Mouse (Mus musculus) neural tube, embryonic 13.5 days (tissue): ENCODE measurements at regions not wholly inside any gene's neighbourhood (a gene's known extent, or its start where the extent isn't known, plus 50 kb on each side); places are given as distances from the start of the nearest gene placed in this dataset.
"Not testable (repeated sequence)": the region's sequence is repeated elsewhere in the genome, so short reads cannot be mapped to it uniquely, and the experiment has no call there.

ENCODE experiments used
- ATAC-seq: fragments of 200-750 bp; cut with Nextera tagmentation; 2 replicates; pipeline ENCODE4 v1.8.0; 2017; ENCODE audit warnings: low read depth, mild to moderate bottlenecking, moderate TSS enrichment, moderate library complexity
- H3K27ac ChIP-seq: fragments of 300-500 bp; sonication (generic); replicated peaks from 2 replicates; pipeline ENCODE4 v1.5.1; 2015; ENCODE audit warnings: moderate library complexity, mild to moderate bottlenecking, inconsistent platforms
- H3K27me3 ChIP-seq: fragments of 300-500 bp; sonication (generic); 2 replicates; pipeline ENCODE4 v1.6.1; 2015; ENCODE audit warnings: mild to moderate bottlenecking, inconsistent platforms
- H3K36me3 ChIP-seq: fragments of 300-500 bp; sonication (generic); 2 replicates; pipeline ENCODE4 v1.6.1; 2015; ENCODE audit warnings: mild to moderate bottlenecking, inconsistent platforms
- H3K4me1 ChIP-seq: fragments of 300-500 bp; sonication (generic); replicated peaks from 2 replicates; pipeline ENCODE4 v1.6.1; 2015; ENCODE audit warnings: inconsistent platforms
- H3K4me2 ChIP-seq: fragments of 300-500 bp; sonication (generic); 2 replicates; pipeline ENCODE4 v1.6.1; 2015; ENCODE audit warnings: inconsistent platforms, mild to moderate bottlenecking, moderate library complexity
- H3K4me3 ChIP-seq: fragments of 300-500 bp; sonication (generic); 2 replicates; pipeline ENCODE4 v1.5.1; 2015; ENCODE audit warnings: mild to moderate bottlenecking, inconsistent platforms
- H3K9ac ChIP-seq: fragments of 300-500 bp; sonication (generic); 2 replicates; pipeline ENCODE4 v1.6.1; 2015; ENCODE audit warnings: moderate library complexity, mild to moderate bottlenecking, inconsistent platforms
- H3K9me3 ChIP-seq: fragments of 300-500 bp; sonication (generic); 2 replicates; pipeline ENCODE4 v1.6.1; 2016; ENCODE audit warnings: inconsistent platforms
- WGBS: fragments of 180-500 bp; shearing (Covaris S2); methylation state at CpG from one replicate; pipeline ENCODE4 v1.1.7; 2015; 5-methylcytosine and 5-hydroxymethylcytosine counted together

DNA sequence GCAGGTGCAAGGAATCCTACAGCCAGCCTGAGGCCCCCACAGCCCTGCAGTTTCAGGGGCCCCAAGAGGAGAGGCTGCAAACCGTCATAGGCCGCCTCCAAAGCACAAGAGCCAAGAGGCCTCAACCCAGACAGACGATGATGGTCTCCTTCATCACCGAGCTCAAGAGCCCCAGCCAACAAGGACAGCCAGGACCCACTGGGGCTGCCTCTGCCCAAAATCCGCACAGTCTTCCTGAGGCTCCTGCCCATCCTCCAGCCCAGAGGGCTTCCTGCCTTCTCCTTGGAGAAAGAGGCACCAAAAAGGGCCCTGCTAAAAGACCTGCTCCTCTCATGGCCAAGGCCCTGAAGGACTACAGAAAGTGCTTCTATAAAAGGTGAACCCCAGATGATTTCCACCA lies 112.3 kb downstream of the Nus1 start:
- H3K4me1 ChIP-seq, H3K36me3 ChIP-seq, H3K27ac ChIP-seq, H3K9me3 ChIP-seq, H3K4me3 ChIP-seq, H3K27me3 ChIP-seq, H3K9ac ChIP-seq, ATAC-seq, H3K4me2 ChIP-seq: not testable (repeated sequence)
- WGBS, result 80% methylated on average over 1 of the region's 5 CpGs

DNA sequence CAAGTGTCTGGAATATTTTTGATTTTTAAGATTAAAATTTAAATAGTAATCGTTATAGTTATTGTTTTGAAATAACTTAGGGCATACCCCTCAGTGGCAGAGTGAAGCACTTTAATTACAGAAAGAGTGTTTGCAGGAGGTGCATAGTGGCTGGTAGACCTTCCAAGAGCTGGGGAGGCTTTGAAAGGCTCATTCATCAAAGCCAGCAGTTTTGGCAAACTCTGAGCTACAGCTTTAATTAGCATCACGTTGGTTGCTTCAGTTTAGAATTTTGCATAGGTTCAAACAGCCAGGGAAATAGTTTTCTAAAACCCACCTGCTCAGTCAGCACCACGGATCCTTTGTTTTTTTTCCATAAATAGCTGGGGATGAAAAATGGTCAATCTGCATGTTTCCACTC lies 113.5 kb downstream of the Nus1 start:
- no peak overlapping the region for H3K4me3 ChIP-seq
- WGBS, result 57% methylated on average over 3 of the region's 3 CpGs
- H3K36me3 ChIP-seq, result no peaks in the 10 kb centered on the region
- no peak for ATAC-seq
- no peak overlapping the region for H3K4me2 ChIP-seq
- H3K4me1 ChIP-seq, result no peaks in the 10 kb centered on the region
- no peaks in the 10 kb centered on the region for H3K9me3 ChIP-seq
- no peak overlapping the region for H3K27ac ChIP-seq
- H3K9ac ChIP-seq, result no peak overlapping the region
- no peaks in the 10 kb centered on the region for H3K27me3 ChIP-seq

DNA sequence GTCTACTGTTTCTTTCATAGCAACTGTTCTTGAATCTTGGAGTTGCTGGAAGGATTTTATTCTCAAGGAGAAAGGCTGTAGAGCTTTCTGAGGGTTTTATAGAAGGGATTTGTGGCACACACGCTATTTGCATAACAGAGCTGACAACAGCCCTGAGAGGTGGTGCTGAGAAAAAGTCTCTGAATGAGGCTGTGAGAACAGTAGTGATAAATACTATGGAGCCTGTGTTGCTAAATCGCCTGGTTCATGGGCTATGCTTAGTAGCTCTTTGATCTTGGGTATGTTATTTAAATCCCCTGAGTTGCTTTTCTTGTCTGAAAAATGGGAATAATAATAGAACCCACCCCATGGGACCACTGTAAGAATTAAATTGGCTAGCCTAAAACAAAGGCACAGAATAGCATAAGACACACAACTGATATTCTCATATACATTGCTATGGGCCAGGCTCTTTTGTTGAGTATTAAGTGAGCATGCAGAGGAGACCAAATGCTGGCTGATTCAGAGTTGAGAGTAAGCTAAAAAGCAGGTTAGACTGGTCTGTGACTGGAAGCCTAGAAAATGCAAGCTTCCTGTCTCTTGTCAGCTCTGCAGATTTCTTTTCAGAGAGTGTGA lies 116.0 kb downstream of the Nus1 start:
- no peaks in the 10 kb centered on the region for H3K4me1 ChIP-seq
- no peaks in the 10 kb centered on the region for H3K27me3 ChIP-seq
- ATAC-seq, result no peak
- H3K9ac ChIP-seq, result no peak overlapping the region
- no peak overlapping the region for H3K4me2 ChIP-seq
- H3K27ac ChIP-seq, result no peak overlapping the region
- H3K4me3 ChIP-seq, result no peak overlapping the region
- no peaks in the 10 kb centered on the region for H3K9me3 ChIP-seq
- 16% methylated on average over 2 of the region's 2 CpGs for WGBS
- no peaks in the 10 kb centered on the region for H3K36me3 ChIP-seq

DNA sequence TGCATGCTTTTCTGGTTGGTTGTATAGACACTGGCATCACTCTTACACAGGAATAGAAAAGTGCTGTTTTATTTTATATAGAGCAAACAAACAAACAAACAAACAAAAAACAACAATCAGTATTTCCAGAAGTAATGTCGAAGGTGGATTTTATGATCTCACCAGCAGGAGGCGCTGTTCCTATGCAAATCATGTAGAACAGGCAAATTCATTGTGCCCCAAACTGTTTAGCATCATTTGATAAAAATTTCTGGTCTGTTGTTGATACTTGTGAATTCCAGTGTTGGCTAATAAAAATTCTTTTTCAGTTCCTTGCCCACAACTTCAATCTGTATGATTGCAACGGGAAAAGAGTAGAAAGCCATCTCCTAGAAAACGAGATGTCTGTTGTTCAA lies 116.5 kb downstream of the Nus1 start:
- no peak overlapping the region for H3K9ac ChIP-seq
- H3K4me2 ChIP-seq, result no peak overlapping the region
- no peaks in the 10 kb centered on the region for H3K27me3 ChIP-seq
- no peak for ATAC-seq
- 51% methylated on average over 4 of the region's 4 CpGs for WGBS
- H3K4me1 ChIP-seq, result no peaks in the 10 kb centered on the region
- no peaks in the 10 kb centered on the region for H3K9me3 ChIP-seq
- no peak overlapping the region for H3K27ac ChIP-seq
- no peaks in the 10 kb centered on the region for H3K36me3 ChIP-seq
- no peak overlapping the region for H3K4me3 ChIP-seq

DNA sequence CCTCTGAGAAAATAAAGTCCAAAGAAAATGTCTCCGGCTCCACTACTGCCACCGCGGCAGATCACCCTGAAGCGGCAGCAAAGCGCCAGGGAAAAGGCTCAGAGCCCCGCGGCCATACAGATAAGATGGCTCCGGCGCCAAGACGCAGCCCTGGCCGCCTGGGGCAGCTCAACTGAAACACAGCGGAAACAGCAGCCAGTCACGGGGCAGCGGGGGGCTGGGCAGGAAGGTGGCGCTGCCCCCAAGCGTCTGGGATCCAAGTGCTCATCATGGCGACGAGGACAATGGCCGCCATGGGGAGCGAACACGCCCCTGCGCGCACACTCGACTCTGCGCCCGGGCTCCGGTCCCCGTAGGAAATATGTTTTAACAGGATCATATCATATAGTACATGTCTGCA lies 128.2 kb downstream of the Nus1 start:
- Histone ChIP-seq H3K9me3 (peaks cover 4% of the 10 kb centered on the region; the same call in 1 of the 2 replicates), H3K36me3 (no peaks in the 10 kb centered on the region)

DNA sequence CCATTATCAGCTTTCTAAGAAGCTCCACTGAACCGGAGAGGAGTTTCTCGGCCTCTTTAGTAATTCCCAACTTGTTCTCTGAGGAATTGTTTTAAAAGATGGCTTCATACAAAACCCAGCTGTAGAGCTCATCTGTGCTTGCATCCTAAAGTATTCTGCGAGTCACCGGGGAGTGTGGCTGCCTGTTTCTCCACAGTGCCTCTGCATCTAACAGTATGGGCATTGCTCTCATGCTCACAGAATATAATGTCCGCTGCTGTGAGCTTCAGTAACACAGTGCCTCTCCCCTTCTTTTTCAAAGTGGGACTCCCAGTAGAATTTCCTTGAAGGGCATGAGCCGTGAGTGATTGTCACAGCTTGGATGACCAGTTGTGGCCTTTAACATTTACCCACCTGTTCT lies 113.0 kb upstream of the Slc35f1 start:
- no peaks in the 10 kb centered on the region for H3K9me3 ChIP-seq
- H3K27ac ChIP-seq, result no peak overlapping the region
- H3K4me3 ChIP-seq, result no peak overlapping the region
- 0 out of 2 replicates have a peak, but pooled peaks cover 6% of the 10 kb centered on the region for H3K4me1 ChIP-seq
- no peaks in the 10 kb centered on the region for H3K36me3 ChIP-seq
- WGBS, result 47% methylated on average over 6 of the region's 6 CpGs
- no peaks in the 10 kb centered on the region for H3K27me3 ChIP-seq
- no peak overlapping the region for H3K4me2 ChIP-seq
- no peak for ATAC-seq
- no peak overlapping the region for H3K9ac ChIP-seq

More for the DNA sequence above, 128.2 kb downstream of the Nus1 start:
- ATAC-seq, result no peak
- H3K4me1 ChIP-seq, result no peaks in the 10 kb centered on the region
- no peak overlapping the region for H3K27ac ChIP-seq
- H3K9ac ChIP-seq, result no peak overlapping the region
- no peak overlapping the region for H3K4me2 ChIP-seq
- no peak overlapping the region for H3K4me3 ChIP-seq
- H3K27me3 ChIP-seq, result no peaks in the 10 kb centered on the region
- WGBS, result 92% methylated on average over 28 of the region's 28 CpGs

DNA sequence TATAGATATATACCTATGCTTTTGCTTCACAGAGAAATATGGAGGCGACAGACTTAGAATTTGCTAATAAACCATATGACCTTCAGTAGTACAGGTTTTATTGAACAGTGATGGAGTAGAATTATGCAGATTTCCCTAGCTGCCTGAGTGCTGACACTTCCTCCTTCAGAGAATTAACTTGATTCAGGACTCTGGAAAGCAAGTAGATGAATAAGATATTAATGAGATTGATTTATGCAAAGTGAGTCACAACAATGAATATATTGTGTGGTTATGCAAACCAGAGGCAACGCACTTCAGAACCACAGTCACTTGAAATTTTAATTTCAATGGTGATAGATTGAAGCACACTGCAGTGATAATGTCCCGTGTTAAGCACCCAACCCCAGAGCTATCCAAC lies 112.5 kb upstream of the Slc35f1 start:
- H3K27ac ChIP-seq, result no peak overlapping the region
- H3K36me3 ChIP-seq, result no peaks in the 10 kb centered on the region
- H3K27me3 ChIP-seq, result no peaks in the 10 kb centered on the region
- no peak overlapping the region for H3K4me2 ChIP-seq
- no peak overlapping the region for H3K4me3 ChIP-seq
- 0 out of 2 replicates have a peak, but pooled peaks have one; percentile 23 for ATAC-seq
- H3K9me3 ChIP-seq, result no peaks in the 10 kb centered on the region
- WGBS, result 65% methylated on average over 3 of the region's 3 CpGs
- no peak overlapping the region for H3K9ac ChIP-seq
- H3K4me1 ChIP-seq, result 0 out of 2 replicates have a peak, but pooled peaks cover 6% of the 10 kb centered on the region

DNA sequence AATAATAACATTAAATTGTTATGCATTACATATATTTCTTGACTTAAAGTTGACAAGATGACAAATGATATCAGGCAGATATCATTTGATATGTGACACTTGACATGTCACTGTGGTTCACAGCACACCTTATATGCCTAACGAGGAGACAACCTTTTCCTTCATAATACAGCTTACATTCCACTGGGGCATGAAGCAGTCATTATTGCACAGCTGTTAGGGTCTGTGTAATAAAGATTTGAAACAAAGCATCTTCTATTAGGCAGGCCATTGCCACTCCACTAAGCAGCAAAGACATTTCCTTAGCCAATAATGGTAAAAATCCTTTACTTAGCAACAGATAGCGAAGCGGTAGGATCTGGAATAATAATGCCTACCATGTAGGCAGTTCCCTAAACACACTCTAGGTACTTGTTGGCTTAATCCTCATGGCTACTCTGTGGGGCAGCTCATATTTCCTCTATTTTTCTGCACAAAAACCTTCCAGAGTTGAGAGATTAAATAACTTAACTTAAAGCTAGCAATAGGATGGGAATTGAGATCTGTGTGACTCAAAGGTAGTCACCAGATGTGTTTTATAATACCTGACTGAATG lies 112.0 kb upstream of the Slc35f1 start:
- WGBS, result 65% methylated on average over 3 of the region's 3 CpGs
- H3K4me2 ChIP-seq, result no peak overlapping the region
- no peak overlapping the region for H3K9ac ChIP-seq
- H3K4me1 ChIP-seq, result 0 out of 2 replicates have a peak, but pooled peaks cover 6% of the 10 kb centered on the region
- H3K4me3 ChIP-seq, result no peak overlapping the region
- H3K36me3 ChIP-seq, result no peaks in the 10 kb centered on the region
- no peak overlapping the region for H3K27ac ChIP-seq
- no peak for ATAC-seq
- no peaks in the 10 kb centered on the region for H3K27me3 ChIP-seq
- no peaks in the 10 kb centered on the region for H3K9me3 ChIP-seq

DNA sequence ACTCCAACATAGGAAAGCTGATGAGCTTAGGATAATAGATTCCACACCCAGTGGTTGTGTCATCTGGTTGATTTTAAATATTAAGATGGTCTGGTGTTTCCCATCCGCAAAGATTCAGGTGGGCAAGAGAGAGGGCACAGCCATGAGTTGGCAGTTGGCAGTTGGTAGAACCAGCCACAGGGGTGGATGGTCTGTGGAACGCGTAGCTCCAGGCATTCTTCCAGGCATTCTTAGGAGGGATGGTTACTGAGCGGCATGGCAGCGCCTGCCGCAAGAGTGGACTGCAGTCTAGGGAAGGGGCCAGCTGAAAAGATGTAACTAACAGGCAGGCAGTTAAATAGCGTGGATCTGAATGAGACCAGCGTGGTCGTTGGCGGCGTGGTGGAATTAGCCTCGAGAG lies 96.6 kb upstream of the Slc35f1 start:
- Histone ChIP-seq H3K4me1 (no peaks in the 10 kb centered on the region), H3K9me3 (no peaks in the 10 kb centered on the region), H3K4me3 (no peak overlapping the region), H3K36me3 (no peaks in the 10 kb centered on the region), H3K27ac (no peak overlapping the region), H3K9ac (no peak overlapping the region), H3K4me2 (no peak overlapping the region), H3K27me3 (no peaks in the 10 kb centered on the region)
- ATAC-seq, result no peak
- WGBS, result 96% methylated on average over 12 of the region's 12 CpGs
